Mouse (Mus musculus) central nervous system, embryonic 18 days (tissue): ENCODE data around the gene Smtn. TPM values are rescaled to one million over a fixed set of nuclear protein-coding genes. Genes with fewer than 3 reads are reported as not detected.

Source experiments
- polyA plus RNA-seq: library from polyadenylated mRNA; depleted of rRNA; stranded (reverse); fragments of >200 nt; gene quantifications from 2 replicates; pipeline ENCODE4 v1.2.3, GENCODE M21; 2012; rRNA removed

Gene Smtn
- polyA plus RNA-seq, result 6.2 and 6.3 TPM in 2 replicates

GRCm38 (mm10) chr11:3540451-3541085 is at the start of gene Smtn:
Gene Smtn (minus strand): TSS chr11:3540612.

GRCm38 (mm10) chr11:3514529-3515054 is 25.8 kb downstream of the Smtn start, which contains the start of gene Selenom:
Gene Selenom (plus strand): TSS chr11:3514684.

DNA sequence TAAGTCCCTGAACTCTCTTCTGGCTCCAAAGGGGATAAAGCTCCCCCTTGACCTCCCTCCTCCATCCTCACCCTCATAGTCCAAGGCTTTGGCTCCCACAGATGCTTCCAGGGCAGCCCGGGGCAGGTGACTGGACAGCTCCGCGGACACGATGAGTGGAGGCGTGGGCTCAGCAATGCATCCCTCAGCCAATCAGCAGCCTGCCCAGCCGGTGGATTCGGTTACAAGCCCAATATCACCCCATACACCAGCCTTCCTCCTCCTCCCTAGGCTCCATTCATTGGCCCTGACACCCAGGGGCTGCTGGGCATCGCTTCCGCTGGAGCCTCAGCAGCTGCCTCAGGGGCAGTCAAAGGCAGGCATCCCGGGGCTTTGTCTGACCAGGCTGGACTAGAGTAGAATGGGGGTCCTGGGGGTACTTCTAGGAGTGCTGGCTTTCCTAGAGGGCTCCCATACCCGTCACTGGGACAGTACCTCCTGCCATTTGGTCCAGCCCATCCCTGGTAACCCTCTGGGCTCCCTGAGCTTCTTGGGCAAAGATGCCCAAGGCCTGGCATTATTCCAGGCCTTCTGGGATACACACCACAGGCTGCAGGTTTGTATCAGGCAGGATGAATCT is 52.4 kb downstream of the Smtn start, which contains the start of gene Pla2g3:
Pla2g3 (plus strand) TSS at position 333 of the 619 bp plus-strand sequence.

Other genes with a start within 250 kb of the Smtn start
- gene Pik3ip1, start 210.2 kb downstream of the Smtn start, polyA plus RNA-seq, result 28.6 and 30.8 TPM in 2 replicates
- 147 and 168 TPM in 2 replicates for gene Limk2, start 131.4 kb downstream of the Smtn start, polyA plus RNA-seq
- gene Rnf185, start 88.2 kb downstream of the Smtn start, polyA plus RNA-seq, result 36.3 and 37.1 TPM in 2 replicates
- gene Pla2g3, start 52.3 kb downstream of the Smtn start, polyA plus RNA-seq, result 6.6 and 6.7 TPM in 2 replicates
- gene Inpp5j, start 35.8 kb downstream of the Smtn start, polyA plus RNA-seq, result 7.7 TPM in 2 replicates
- 149 and 184 TPM in 2 replicates for gene Selenom, start 25.9 kb downstream of the Smtn start, polyA plus RNA-seq
- gene Morc2a, start 108.6 kb upstream of the Smtn start, polyA plus RNA-seq, result 37.3 and 39.4 TPM in 2 replicates